Mouse (Mus musculus) CH12.LX (cell line): ENCODE results near the gene Clcn7. TPM values are rescaled to one million over a fixed set of nuclear protein-coding genes. Genes with fewer than 3 reads are reported as not detected.
A peak's percentile ranks its signal among the peaks of the same experiment; 100 is the strongest.

ENCODE experiments used
- DNase-seq: peaks from one replicate; pipeline ENCODE4 v3.0.0-alpha.2; 2013; ENCODE audit errors: extremely low read depth
- H3K27ac ChIP-seq: 2 replicates; pipeline ENCODE4 v1.5.1; 2012; ENCODE audit warnings: low read depth, mild to moderate bottlenecking, control low read depth, moderate library complexity; ENCODE audit not compliant: insufficient read depth
- H3K27me3 ChIP-seq: replicated peaks from 2 replicates; pipeline ENCODE3; 2012; ENCODE audit warnings: inconsistent platforms
- H3K36me3 ChIP-seq, 2 experiments: replicated peaks in 1 of 2; 2 replicates each; pipeline versions ENCODE3 to v1.6.1; 2012; ENCODE audit warnings: inconsistent platforms in 1 of 2, low read length in 1 of 2, mild to moderate bottlenecking in 1 of 2, mixed read lengths in 1 of 2, moderate library complexity in 1 of 2; ENCODE audit not compliant: control insufficient read depth in 1 of 2, insufficient read depth in 1 of 2
- H3K4me1 ChIP-seq, 2 experiments: 2 replicates each; pipeline ENCODE4 v1.6.1; 2012; ENCODE audit warnings: inconsistent platforms in 1 of 2, moderate library complexity in 1 of 2; ENCODE audit not compliant: insufficient read depth in 2 of 2, control insufficient read depth in 1 of 2
- H3K4me2 ChIP-seq: 2 replicates; pipeline ENCODE4 v1.6.1; 2012; ENCODE audit warnings: low read depth, mild to moderate bottlenecking, control low read depth; ENCODE audit not compliant: poor library complexity, insufficient read depth, severe bottlenecking
- H3K4me3 ChIP-seq, 3 experiments: fragments of 150-350 bp in 1 of 3; sonication (generic) in 1 of 3; replicated peaks in 1 of 3; 2 replicates each; pipeline versions ENCODE3 to v1.5.1; 2011 to 2012; ENCODE audit warnings: low read depth in 2 of 3, low read length in 2 of 3, mild to moderate bottlenecking in 2 of 3, moderate library complexity in 2 of 3, control low read depth in 1 of 3, improper control_type of control experiment in 1 of 3, inconsistent platforms in 1 of 3, mixed read lengths in 1 of 3; ENCODE audit not compliant: poor library complexity in 1 of 3
- H3K79me2 ChIP-seq: replicated peaks from 2 replicates; pipeline ENCODE4 v1.6.1; 2012; ENCODE audit warnings: mild to moderate bottlenecking, moderate library complexity; ENCODE audit not compliant: control insufficient read depth, poor library complexity, insufficient read depth, severe bottlenecking; ENCODE audit errors: extremely low read depth
- H3K9ac ChIP-seq: 2 replicates; pipeline ENCODE4 v1.6.1; 2012; ENCODE audit warnings: low read depth, mild to moderate bottlenecking, control low read depth, moderate library complexity; ENCODE audit not compliant: insufficient read depth
- H3K9me3 ChIP-seq: replicated peaks from 2 replicates; pipeline ENCODE3; 2012; ENCODE audit warnings: low read length, inconsistent platforms, mixed read lengths
- JUN ChIP-seq: IDR thresholded peaks from 2 replicates; pipeline ENCODE4 v1.6.1; 2011; ENCODE audit warnings: low read depth, mild to moderate bottlenecking, low read length, improper control_type of control experiment, moderate library complexity; ENCODE audit not compliant: insufficient read depth
- NRF1 ChIP-seq: IDR thresholded peaks from 2 replicates; pipeline ENCODE4 v1.6.1; 2014; ENCODE audit warnings: low read depth, mild to moderate bottlenecking, inconsistent platforms, low read length, improper control_type of control experiment, moderate library complexity
- TBP ChIP-seq: conservative IDR thresholded peaks from 2 replicates; pipeline ENCODE4 v1.6.1; 2011; ENCODE audit warnings: low read depth, low read length, improper control_type of control experiment
- dilution Hi-C: fragments of 300-500 bp; cut with MboI; formaldehyde crosslinking; loops from 2 replicates; pipeline ENCODE4 v1.14.3; 2020; ENCODE audit warnings: low sequenced_read_pairs; ENCODE audit not compliant: extremely low pct_unique_long_range_greater_than_20kb, extremely low pct_ligation_motif_present
- in situ Hi-C: fragments of 300-500 bp; cut with MboI; formaldehyde crosslinking; loops from 3 replicates; pipeline ENCODE4 v1.14.3; 2019; ENCODE audit warnings: low sequenced_read_pairs, low pct_ligation_motif_present, low pct_unique_long_range_greater_than_20kb, mixed read lengths
- polyA plus RNA-seq: library from polyadenylated mRNA; unstranded; fragments of >175 nt; gene quantifications from 2 replicates; pipeline ENCODE4 v1.2.1, GENCODE M21; 2012; ENCODE audit warnings: low read depth; ENCODE audit not compliant: insufficient read length
- total RNA-seq, 2 experiments: library from RNA; depleted of rRNA; stranded (reverse); fragments of 300-350 nt in 1 of 2; fragments of >200 nt in 1 of 2; gene quantifications; 2 replicates each; pipeline ENCODE4 v1.2.3; 2012 to 2014

Clcn7 gene
- total and polyA plus RNA-seq, 3 experiments = 8.3 to 14.3 (median 11.6) TPM

DNA sequence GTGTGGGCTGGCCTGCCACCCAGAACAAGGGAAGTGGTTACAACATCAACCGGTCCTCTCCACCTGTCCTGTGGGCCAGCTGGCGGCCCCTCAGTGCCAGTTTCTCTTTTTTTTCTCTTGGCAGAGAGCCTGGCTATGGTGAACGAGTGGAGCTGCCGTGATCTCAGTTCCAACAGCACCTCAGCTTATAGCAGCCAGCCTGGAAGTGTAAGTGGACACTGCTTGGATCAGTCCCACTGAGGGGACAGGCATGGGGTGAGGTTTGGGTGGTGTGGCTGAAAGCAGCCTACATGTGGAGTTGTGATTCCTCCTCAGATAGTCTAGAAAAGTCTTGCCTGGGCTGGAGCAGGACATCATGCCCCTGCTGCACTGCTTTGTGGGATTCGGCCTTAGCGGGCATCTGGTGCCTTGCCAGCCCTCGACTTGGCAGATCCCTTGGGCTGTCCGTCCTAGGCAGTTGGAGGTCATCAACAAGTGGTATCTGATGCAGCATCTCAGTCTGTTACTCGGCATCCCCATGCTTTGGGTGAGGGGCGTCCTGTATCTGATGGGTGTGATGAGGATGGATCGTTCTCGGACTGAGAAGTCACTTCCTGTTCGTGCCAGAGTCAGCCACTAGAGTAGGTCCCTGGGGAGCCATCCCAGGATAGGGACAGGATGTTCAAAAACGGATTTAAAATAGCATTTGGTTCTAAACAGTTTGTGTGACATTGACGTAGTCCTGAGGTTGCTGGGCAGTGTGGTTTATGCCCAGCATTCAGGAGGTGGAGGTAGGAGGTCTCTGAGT, 77.7 kb downstream of the Clcn7 start:
- H3K4me1 ChIP-seq = peaks cover 4 to 16% of the 10 kb centered on the region in 2 experiments; a peak in 2 of 4 replicates
- TF ChIP-seq TBP = no peak
- dilution Hi-C loops = no loop called here
- H3K4me3 ChIP-seq = no peak overlapping the region
- no peak overlapping the region for H3K27ac ChIP-seq
- no peaks in the 10 kb centered on the region for H3K9me3 ChIP-seq
- no peaks in the 10 kb centered on the region for H3K79me2 ChIP-seq
- H3K36me3 ChIP-seq = peaks cover 72 to 92% of the 10 kb centered on the region in 2 experiments
- in situ Hi-C loops = no loop called here
- DNase-seq = peak; percentile 50
- H3K4me2 ChIP-seq = no peak overlapping the region
- H3K9ac ChIP-seq = no peak overlapping the region
- H3K27me3 ChIP-seq = no peaks in the 10 kb centered on the region

- Histone ChIP-seq H3K27me3 (no peaks in the 10 kb centered on the region), H3K4me2 (no peak overlapping the region), H3K36me3 (peaks cover 73 to 91% of the 10 kb centered on the region in 2 experiments), H3K27ac (no peak overlapping the region), H3K4me3 (no peak overlapping the region), H3K4me1 (peaks cover 4 to 16% of the 10 kb centered on the region in 2 experiments; a peak in 2 of 4 replicates), H3K9me3 (no peaks in the 10 kb centered on the region), H3K9ac (no peak overlapping the region), H3K79me2 (no peaks in the 10 kb centered on the region)
- DNase-seq = no peak
- dilution Hi-C loops (no loop called here), in situ Hi-C loops (no loop called here)
- TF ChIP-seq JUN (no peak), NRF1 (no peak)
Observed at GRCm38 (mm10) chr17:25211705-25212104, 78.5 kb downstream of the Clcn7 start.

Other genes starting within 250 kb of the Clcn7 start
Only the 20 nearest of the 26 such genes appear.
- gene Mapk8ip3, start 196.4 kb upstream of the Clcn7 start, total RNA-seq (2012; rRNA removed) = 34.1 and 34.2 TPM in 2 replicates
- 14.5 and 15.8 TPM in 2 replicates for gene Mapk8ip3, start 196.4 kb upstream of the Clcn7 start, total RNA-seq (2014; rRNA removed)
- 41.4 and 44.0 TPM in 2 replicates for gene Mapk8ip3, start 196.4 kb upstream of the Clcn7 start, polyA plus RNA-seq
- gene Jpt2, start 172.7 kb upstream of the Clcn7 start, total RNA-seq (2012; rRNA removed) = 33.5 and 48.9 TPM in 2 replicates
- gene Jpt2, start 172.7 kb upstream of the Clcn7 start, total RNA-seq (2014; rRNA removed) = 67.6 and 70.9 TPM in 2 replicates
- 60.2 and 62.9 TPM in 2 replicates for gene Jpt2, start 172.7 kb upstream of the Clcn7 start, polyA plus RNA-seq
- 4.3 and 4.4 TPM in 2 replicates for gene Cramp1l, start 117.6 kb upstream of the Clcn7 start, total RNA-seq (2012; rRNA removed)
- 2.0 and 2.1 TPM in 2 replicates for gene Cramp1l, start 117.6 kb upstream of the Clcn7 start, total RNA-seq (2014; rRNA removed)
- 6.8 and 6.9 TPM in 2 replicates for gene Cramp1l, start 117.6 kb upstream of the Clcn7 start, polyA plus RNA-seq
- 16.6 and 24.4 TPM in 2 replicates for gene Ift140, start 117.3 kb upstream of the Clcn7 start, total RNA-seq (2012; rRNA removed)
- gene Ift140, start 117.3 kb upstream of the Clcn7 start, total RNA-seq (2014; rRNA removed) = 26.4 and 27.0 TPM in 2 replicates
- gene Ift140, start 117.3 kb upstream of the Clcn7 start, polyA plus RNA-seq = 33.4 and 34.8 TPM in 2 replicates
- 0.08 TPM in 1 of 2 replicates, not detected in the other for gene Tmem204, start 49.8 kb upstream of the Clcn7 start, total RNA-seq (2012; rRNA removed)
- not detected in 2 replicates for gene Tmem204, start 49.8 kb upstream of the Clcn7 start, total RNA-seq (2014; rRNA removed)
- gene Tmem204, start 49.8 kb upstream of the Clcn7 start, polyA plus RNA-seq = 1.6 and 1.9 TPM in 2 replicates
- gene Telo2, start 17.4 kb upstream of the Clcn7 start, total RNA-seq (2012; rRNA removed) = 28.4 and 42.5 TPM in 2 replicates
- gene Telo2, start 17.4 kb upstream of the Clcn7 start, total RNA-seq (2014; rRNA removed) = 25.5 and 27.9 TPM in 2 replicates
- gene Telo2, start 17.4 kb upstream of the Clcn7 start, polyA plus RNA-seq = 34.9 and 38.8 TPM in 2 replicates
- gene Ptx4, start 12.6 kb upstream of the Clcn7 start, total RNA-seq (2012; rRNA removed) = not detected in 2 replicates
- not detected in 2 replicates for gene Ptx4, start 12.6 kb upstream of the Clcn7 start, total RNA-seq (2014; rRNA removed)
- not detected in 2 replicates for gene Ptx4, start 12.6 kb upstream of the Clcn7 start, polyA plus RNA-seq
- 0.04 and 0.08 TPM in 2 replicates for gene Ccdc154, start 29.1 kb downstream of the Clcn7 start, total RNA-seq (2012; rRNA removed)
- gene Ccdc154, start 29.1 kb downstream of the Clcn7 start, total RNA-seq (2014; rRNA removed) = not detected in 2 replicates
- gene Ccdc154, start 29.1 kb downstream of the Clcn7 start, polyA plus RNA-seq = not detected in 2 replicates
- not detected in 2 replicates for gene Gm38655, start 42.1 kb downstream of the Clcn7 start, total RNA-seq (2012; rRNA removed)
- not detected in 2 replicates for gene Gm38655, start 42.1 kb downstream of the Clcn7 start, total RNA-seq (2014; rRNA removed)
- not detected in 2 replicates for gene Gm38655, start 42.1 kb downstream of the Clcn7 start, polyA plus RNA-seq
- gene BC003965, start 51.2 kb downstream of the Clcn7 start, total RNA-seq (2012; rRNA removed) = 18.7 and 22.3 TPM in 2 replicates
- 24.7 and 25.4 TPM in 2 replicates for gene BC003965, start 51.2 kb downstream of the Clcn7 start, total RNA-seq (2014; rRNA removed)
- gene BC003965, start 51.2 kb downstream of the Clcn7 start, polyA plus RNA-seq = 24.9 and 25.1 TPM in 2 replicates
- gene Unkl, start 55.0 kb downstream of the Clcn7 start, total RNA-seq (2012; rRNA removed) = 11.4 and 12.0 TPM in 2 replicates
- gene Unkl, start 55.0 kb downstream of the Clcn7 start, total RNA-seq (2014; rRNA removed) = 14.3 and 14.7 TPM in 2 replicates
- 14.6 and 17.2 TPM in 2 replicates for gene Unkl, start 55.0 kb downstream of the Clcn7 start, polyA plus RNA-seq
- gene Gnptg, start 106.7 kb downstream of the Clcn7 start, total RNA-seq (2012; rRNA removed) = 24.0 and 27.0 TPM in 2 replicates
- 20.7 and 22.1 TPM in 2 replicates for gene Gnptg, start 106.7 kb downstream of the Clcn7 start, total RNA-seq (2014; rRNA removed)
- 24.5 and 28.0 TPM in 2 replicates for gene Gnptg, start 106.7 kb downstream of the Clcn7 start, polyA plus RNA-seq
- 38.7 and 40.0 TPM in 2 replicates for gene Tsr3, start 106.8 kb downstream of the Clcn7 start, total RNA-seq (2012; rRNA removed)
- 38.3 and 40.8 TPM in 2 replicates for gene Tsr3, start 106.8 kb downstream of the Clcn7 start, total RNA-seq (2014; rRNA removed)
- 42.3 and 52.8 TPM in 2 replicates for gene Tsr3, start 106.8 kb downstream of the Clcn7 start, polyA plus RNA-seq
- 0.08 and 0.21 TPM in 2 replicates for gene Baiap3, start 123.0 kb downstream of the Clcn7 start, total RNA-seq (2012; rRNA removed)
- gene Baiap3, start 123.0 kb downstream of the Clcn7 start, total RNA-seq (2014; rRNA removed) = not detected in 2 replicates
- 0.19 and 0.25 TPM in 2 replicates for gene Baiap3, start 123.0 kb downstream of the Clcn7 start, polyA plus RNA-seq
- gene Ube2i, start 141.2 kb downstream of the Clcn7 start, total RNA-seq (2012; rRNA removed) = 356 and 455 TPM in 2 replicates
- gene Ube2i, start 141.2 kb downstream of the Clcn7 start, total RNA-seq (2014; rRNA removed) = 731 and 764 TPM in 2 replicates
- 417 and 578 TPM in 2 replicates for gene Ube2i, start 141.2 kb downstream of the Clcn7 start, polyA plus RNA-seq
- gene Prss34, start 165.0 kb downstream of the Clcn7 start, total RNA-seq (2012; rRNA removed) = 0.34 TPM in 1 of 2 replicates, not detected in the other
- not detected in 2 replicates for gene Prss34, start 165.0 kb downstream of the Clcn7 start, total RNA-seq (2014; rRNA removed)
- not detected in 2 replicates for gene Prss34, start 165.0 kb downstream of the Clcn7 start, polyA plus RNA-seq
- not detected in 2 replicates for gene Prss28, start 175.3 kb downstream of the Clcn7 start, total RNA-seq (2012; rRNA removed)
- not detected in 2 replicates for gene Prss28, start 175.3 kb downstream of the Clcn7 start, total RNA-seq (2014; rRNA removed)
- not detected in 2 replicates for gene Prss28, start 175.3 kb downstream of the Clcn7 start, polyA plus RNA-seq
- gene Prss29, start 185.3 kb downstream of the Clcn7 start, total RNA-seq (2012; rRNA removed) = not detected in 2 replicates
- not detected in 2 replicates for gene Prss29, start 185.3 kb downstream of the Clcn7 start, total RNA-seq (2014; rRNA removed)
- not detected in 2 replicates for gene Prss29, start 185.3 kb downstream of the Clcn7 start, polyA plus RNA-seq
- gene Tpsab1, start 212.2 kb downstream of the Clcn7 start, total RNA-seq (2012; rRNA removed) = not detected in 2 replicates
- not detected in 2 replicates for gene Tpsab1, start 212.2 kb downstream of the Clcn7 start, total RNA-seq (2014; rRNA removed)
- not detected in 2 replicates for gene Tpsab1, start 212.2 kb downstream of the Clcn7 start, polyA plus RNA-seq
- not detected in 2 replicates for gene Tpsb2, start 232.9 kb downstream of the Clcn7 start, total RNA-seq (2012; rRNA removed)
- gene Tpsb2, start 232.9 kb downstream of the Clcn7 start, total RNA-seq (2014; rRNA removed) = not detected in 2 replicates
- gene Tpsb2, start 232.9 kb downstream of the Clcn7 start, polyA plus RNA-seq = not detected in 2 replicates